ENCODE assay signal across 10 mouse cellular contexts in the genomic region with DNA sequence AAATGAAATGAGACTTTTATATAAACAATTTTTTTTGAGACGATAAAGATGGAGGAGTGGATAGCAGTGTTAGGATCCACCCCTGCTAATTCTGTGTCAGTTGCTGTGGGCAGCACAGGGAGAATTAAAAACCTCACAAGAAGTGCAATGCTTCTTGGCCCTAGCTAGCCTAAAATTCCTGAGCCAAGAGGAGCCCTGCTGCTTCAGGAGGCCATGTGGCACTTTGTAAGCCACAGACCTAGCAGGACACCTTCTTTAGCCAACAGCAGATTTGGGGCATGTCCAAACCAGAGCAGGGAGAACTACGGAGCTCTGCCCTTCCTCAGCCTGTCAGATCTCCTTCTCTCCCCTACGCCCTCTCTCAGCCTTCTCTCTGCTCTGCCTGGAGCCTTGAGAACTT. TPM values are rescaled to one million over a fixed set of nuclear protein-coding genes. Genes with fewer than 3 reads are reported as not detected.
A peak's percentile ranks its signal among the peaks of the same experiment; 100 is the strongest.
DNase-seq lines count a peak whose midpoint lies in the region; ATAC-seq lines count a peak whose summit lies in the region.
"Had no signal": no experiment of that assay in that cellular context is flagged by ENCODE, and none has a peak within 500 bp of the region (broad histone marks: within the 10 kb centered on the region; RNA-seq: fewer than 3 reads in every experiment).

No protein-coding gene starts in this region.

- no peaks in the 10 kb centered on the region for H3K27me3 ChIP-seq in lung, embryonic 16.5 days (ENCODE audit: control insufficient read depth, insufficient read depth, low read depth, low read length)
- H3K27me3 ChIP-seq in intestine, embryonic 16.5 days (replicated peaks; ENCODE audit: control insufficient read depth, insufficient read depth, low read length) = no peaks in the 10 kb centered on the region
- H3K27me3 ChIP-seq in forebrain, embryonic 15.5 days = no peaks in the 10 kb centered on the region

- peak; percentile 79 for ATAC-seq in frontal cortex, adult (ENCODE audit: low TSS enrichment)
- ATAC-seq in lung, embryonic 16.5 days (ENCODE audit: low read depth) = no peak
- no peak for ATAC-seq in intestine, embryonic 16.5 days
- no peak for ATAC-seq in forebrain, embryonic 15.5 days (replicated peaks)
- ATAC-seq: forebrain, embryonic 14.5 days had no signal

- H3K36me3 ChIP-seq in lung, embryonic 16.5 days (ENCODE audit: control insufficient read depth, insufficient read depth, low read length) = no peaks in the 10 kb centered on the region
- no peaks in the 10 kb centered on the region for H3K36me3 ChIP-seq in intestine, embryonic 16.5 days (ENCODE audit: control insufficient read depth, insufficient read depth, low read length)
- no peaks in the 10 kb centered on the region for H3K36me3 ChIP-seq in forebrain, embryonic 15.5 days

- WGBS in lung, embryonic 16.5 days = 62% methylated on average over 3 of the region's 3 CpGs
- 40% methylated on average over 3 of the region's 3 CpGs for WGBS in intestine, embryonic 16.5 days
- WGBS in forebrain, embryonic 15.5 days = 70% methylated on average over 3 of the region's 3 CpGs

- DNase-seq in frontal cortex, postnatal 10 days (ENCODE audit: low spot score in 2 of 2) = no peak
- no peak for DNase-seq in lung, postnatal 25 days (ENCODE audit: low spot score)
- DNase-seq in cerebellum, adult 11-12 months = peak; percentile 95
- DNase-seq in right cerebral cortex, postnatal 14 days = no peak
- DNase-seq: layer of hippocampus, postnatal 36 days had no signal

- no peak overlapping the region for H3K4me3 ChIP-seq in lung, embryonic 16.5 days (ENCODE audit: low read length)
- no peak overlapping the region for H3K4me3 ChIP-seq in intestine, embryonic 16.5 days (ENCODE audit: low read length)
- H3K4me3 ChIP-seq in forebrain, embryonic 15.5 days = no peak overlapping the region

- no peak overlapping the region for H3K4me2 ChIP-seq in lung, embryonic 16.5 days (ENCODE audit: low read depth, low read length)
- H3K4me2 ChIP-seq in intestine, embryonic 16.5 days (ENCODE audit: low read depth, low read length) = no peak overlapping the region
- no peak overlapping the region for H3K4me2 ChIP-seq in forebrain, embryonic 15.5 days (replicated peaks)

- H3K9ac ChIP-seq in lung, embryonic 16.5 days (ENCODE audit: low read length) = no peak overlapping the region
- no peak overlapping the region for H3K9ac ChIP-seq in intestine, embryonic 16.5 days (ENCODE audit: low read depth, low read length)
- H3K9ac ChIP-seq in forebrain, embryonic 15.5 days (replicated peaks) = no peak overlapping the region

- H3K9me3 ChIP-seq in lung, embryonic 16.5 days (ENCODE audit: control insufficient read depth, low read length) = no peaks in the 10 kb centered on the region
- no peaks in the 10 kb centered on the region for H3K9me3 ChIP-seq in intestine, embryonic 16.5 days (ENCODE audit: control insufficient read depth, low read length)
- H3K9me3 ChIP-seq in forebrain, embryonic 15.5 days = no peaks in the 10 kb centered on the region

- peaks cover 5% of the 10 kb centered on the region; the same call in 1 of the 2 replicates for H3K4me1 ChIP-seq in lung, embryonic 16.5 days (replicated peaks; ENCODE audit: control insufficient read depth, insufficient read depth, low read length)
- peaks cover 5% of the 10 kb centered on the region; the same call in 1 of the 2 replicates for H3K4me1 ChIP-seq in intestine, embryonic 16.5 days (ENCODE audit: control insufficient read depth, insufficient read depth, low read length)
- 0 out of 2 replicates have a peak, but pooled peaks cover 2% of the 10 kb centered on the region for H3K4me1 ChIP-seq in forebrain, embryonic 15.5 days

- H3K27ac ChIP-seq in lung, embryonic 16.5 days (ENCODE audit: low read length) = peak overlapping the region; percentile 50
- H3K27ac ChIP-seq in intestine, embryonic 16.5 days (ENCODE audit: low read length) = peak overlapping the region; percentile 50
- H3K27ac ChIP-seq in forebrain, embryonic 15.5 days (replicated peaks) = no peak overlapping the region

RNA-seq across cellular contexts. Expression of a gene that starts 13.8 kb away (rescaled TPM):
- polyA plus RNA-seq in lung, embryonic 16.5 days (2015; fragmentation: Nextera tagmentation; extraction: Ambion mirVana) = 16.8 and 19.2 TPM in 2 replicates
- 10.2 and 12.9 TPM in 2 replicates for polyA plus RNA-seq in intestine, embryonic 16.5 days (2015; fragmentation: Nextera tagmentation; extraction: Ambion mirVana)
- polyA plus RNA-seq in forebrain, embryonic 15.5 days (2015; fragmentation: Nextera tagmentation; extraction: Ambion mirVana) = 20.3 and 22.4 TPM in 2 replicates
